Mouse (Mus musculus): Measurements from ENCODE around the gene Gga1. TPM values are rescaled to one million over a fixed set of nuclear protein-coding genes. Genes with fewer than 3 reads are reported as not detected.

Gga1 gene
- polyA plus RNA-seq, 1 experiment from 2014 or later = 53.6 TPM

GRCm38 (mm10) chr15:78849485-78849884, 27.5 kb upstream of the Gga1 start:
- Histone ChIP-seq H3K4me2 (no peak overlapping the region), H3K36me3 (replicated peaks) (no peaks in the 10 kb centered on the region), H3K4me1 (peaks cover 8% of the 10 kb centered on the region; the same call in 1 of the 2 replicates), H3K4me3 (replicated peaks) (no peak overlapping the region), H3K27ac (no peak overlapping the region), H3K9ac (no peak overlapping the region), H3K9me3 (no peaks in the 10 kb centered on the region), H3K27me3 (peaks cover 42% of the 10 kb centered on the region)
- WGBS = 87% methylated on average over 12 of the region's 12 CpGs
- no peak for ATAC-seq (ENCODE audit: low FRiP score)

- no peaks in the 10 kb centered on the region for H3K9me3 ChIP-seq
- H3K36me3 ChIP-seq (replicated peaks) = no peaks in the 10 kb centered on the region
- 69% methylated on average over 15 of the region's 15 CpGs for WGBS
- peaks cover 36% of the 10 kb centered on the region for H3K27me3 ChIP-seq
- H3K27ac ChIP-seq = no peak overlapping the region
- peaks cover 6% of the 10 kb centered on the region; the same call in 1 of the 2 replicates for H3K4me1 ChIP-seq
- H3K9ac ChIP-seq = no peak overlapping the region
- no peak overlapping the region for H3K4me3 ChIP-seq (replicated peaks)
- no peak for ATAC-seq (ENCODE audit: low FRiP score)
- H3K4me2 ChIP-seq = no peak overlapping the region
These were observed 26.7 kb upstream of the Gga1 start for GRCm38 (mm10) chr15:78850059-78850824.

- peaks cover 6% of the 10 kb centered on the region; the same call in 1 of the 2 replicates for H3K4me1 ChIP-seq
- H3K9ac ChIP-seq = no peak overlapping the region
- no peak for ATAC-seq (ENCODE audit: low FRiP score)
- H3K27ac ChIP-seq = no peak overlapping the region
- H3K4me3 ChIP-seq (replicated peaks) = no peak overlapping the region
- no peaks in the 10 kb centered on the region for H3K9me3 ChIP-seq
- H3K36me3 ChIP-seq (replicated peaks) = no peaks in the 10 kb centered on the region
- H3K27me3 ChIP-seq = peaks cover 29% of the 10 kb centered on the region
- H3K4me2 ChIP-seq = no peak overlapping the region
- 70% methylated on average over 6 of the region's 6 CpGs for WGBS
These were observed 26.0 kb upstream of the Gga1 start for GRCm38 (mm10) chr15:78850944-78851343.

- Histone ChIP-seq H3K36me3 (replicated peaks) (no peaks in the 10 kb centered on the region), H3K9me3 (no peaks in the 10 kb centered on the region), H3K4me1 (peaks cover 6% of the 10 kb centered on the region; the same call in 1 of the 2 replicates), H3K27me3 (peaks cover 25% of the 10 kb centered on the region), H3K4me3 (replicated peaks) (no peak overlapping the region), H3K4me2 (peak overlapping the region; percentile 24), H3K27ac (no peak overlapping the region), H3K9ac (no peak overlapping the region)
- 18% methylated on average over 13 of the region's 13 CpGs for WGBS
- peak; percentile 81 for ATAC-seq (ENCODE audit: low FRiP score)
These were observed 25.4 kb upstream of the Gga1 start for GRCm38 (mm10) chr15:78851505-78852153.

GRCm38 (mm10) chr15:78855303-78855965, 21.6 kb upstream of the Gga1 start, which contains the start of gene Lgals2:
Lgals2 (minus strand) TSS chr15:78855529.
- no peak within 1 kb of the TSS for H3K4me3 ChIP-seq (replicated peaks)
- H3K4me2 ChIP-seq = no peak within 1 kb of the TSS
- H3K9ac ChIP-seq = no peak within 1 kb of the TSS
- H3K4me1 ChIP-seq = peaks cover 6% of the 10 kb centered on the region; the same call in 1 of the 2 replicates
- WGBS = 87% methylated on average over 8 of the region's 8 CpGs
- no peak within 1 kb of the TSS for H3K27ac ChIP-seq
- no peaks in the 10 kb centered on the region for H3K36me3 ChIP-seq (replicated peaks)
- peaks cover 10% of the 10 kb centered on the region; the same call in 1 of the 2 replicates for H3K27me3 ChIP-seq
- no peaks in the 10 kb centered on the region for H3K9me3 ChIP-seq
- no peak for ATAC-seq (ENCODE audit: low FRiP score)

GRCm38 (mm10) chr15:78857009-78857408, 20.0 kb upstream of the Gga1 start:
- Histone ChIP-seq H3K9ac (no peak overlapping the region), H3K36me3 (replicated peaks) (no peaks in the 10 kb centered on the region), H3K27ac (no peak overlapping the region), H3K4me3 (replicated peaks) (no peak overlapping the region), H3K4me2 (no peak overlapping the region), H3K9me3 (no peaks in the 10 kb centered on the region), H3K4me1 (no peaks in the 10 kb centered on the region), H3K27me3 (0 out of 2 replicates have a peak, but pooled peaks cover 4% of the 10 kb centered on the region)
- no peak for ATAC-seq (ENCODE audit: low FRiP score)
- whole genome bisulfite sequencing = 87% methylated on average over 7 of the region's 7 CpGs

DNA sequence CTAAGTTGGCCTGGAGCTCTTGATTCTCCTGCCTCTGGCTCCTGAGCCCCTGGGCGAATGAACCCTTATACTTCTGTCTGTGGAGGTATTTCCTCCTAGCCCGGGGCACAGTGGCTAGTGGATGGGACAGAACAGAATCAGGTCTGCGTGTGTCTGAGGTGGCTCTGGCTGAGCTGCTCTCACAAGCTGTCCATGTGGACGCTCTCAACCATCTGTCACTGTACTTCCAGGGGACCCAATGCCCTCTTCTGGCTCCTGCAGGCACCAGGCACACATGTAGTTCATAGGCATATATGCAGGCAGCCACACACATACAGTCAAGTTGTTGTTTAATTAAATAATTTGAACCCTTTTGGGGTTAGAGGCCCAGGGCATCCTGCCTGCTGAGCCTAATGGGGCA, 17.7 kb upstream of the Gga1 start:
- Histone ChIP-seq H3K4me3 (replicated peaks) (no peak overlapping the region), H3K4me1 (no peaks in the 10 kb centered on the region), H3K36me3 (replicated peaks) (no peaks in the 10 kb centered on the region), H3K4me2 (no peak overlapping the region), H3K27ac (no peak overlapping the region), H3K9ac (no peak overlapping the region), H3K9me3 (no peaks in the 10 kb centered on the region), H3K27me3 (0 out of 2 replicates have a peak, but pooled peaks cover 4% of the 10 kb centered on the region)
- 78% methylated on average over 4 of the region's 4 CpGs for WGBS
- ATAC-seq (ENCODE audit: low FRiP score) = no peak

DNA sequence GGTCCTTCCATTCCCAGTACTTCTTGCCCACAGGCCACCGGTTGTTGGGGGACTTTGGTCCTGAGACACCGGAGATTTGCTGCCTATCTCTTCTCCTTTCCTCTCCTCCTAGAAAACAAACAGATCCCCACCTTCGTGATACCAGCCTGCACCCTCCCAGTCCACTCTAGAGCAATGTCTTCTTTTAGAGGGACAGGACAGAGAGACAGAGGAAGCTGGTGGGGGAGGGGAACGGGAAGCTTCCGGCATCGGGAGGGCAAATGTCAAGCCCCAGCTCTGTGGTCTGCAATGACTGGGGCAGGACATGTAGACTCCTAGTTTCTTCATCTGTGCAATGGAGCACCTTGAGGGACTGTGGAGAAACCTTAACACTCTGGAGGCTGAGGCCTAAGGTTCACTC, 17.3 kb upstream of the Gga1 start:
- H3K36me3 ChIP-seq (replicated peaks) = no peaks in the 10 kb centered on the region
- no peak overlapping the region for H3K4me2 ChIP-seq
- H3K4me3 ChIP-seq (replicated peaks) = no peak overlapping the region
- no peak overlapping the region for H3K9ac ChIP-seq
- no peaks in the 10 kb centered on the region for H3K9me3 ChIP-seq
- WGBS = 89% methylated on average over 6 of the region's 6 CpGs
- H3K27ac ChIP-seq = no peak overlapping the region
- no peak for ATAC-seq (ENCODE audit: low FRiP score)
- no peaks in the 10 kb centered on the region for H3K4me1 ChIP-seq
- H3K27me3 ChIP-seq = 0 out of 2 replicates have a peak, but pooled peaks cover 4% of the 10 kb centered on the region

GRCm38 (mm10) chr15:78862280-78862679, 14.7 kb upstream of the Gga1 start:
- 92% methylated on average over 5 of the region's 5 CpGs for WGBS

DNA sequence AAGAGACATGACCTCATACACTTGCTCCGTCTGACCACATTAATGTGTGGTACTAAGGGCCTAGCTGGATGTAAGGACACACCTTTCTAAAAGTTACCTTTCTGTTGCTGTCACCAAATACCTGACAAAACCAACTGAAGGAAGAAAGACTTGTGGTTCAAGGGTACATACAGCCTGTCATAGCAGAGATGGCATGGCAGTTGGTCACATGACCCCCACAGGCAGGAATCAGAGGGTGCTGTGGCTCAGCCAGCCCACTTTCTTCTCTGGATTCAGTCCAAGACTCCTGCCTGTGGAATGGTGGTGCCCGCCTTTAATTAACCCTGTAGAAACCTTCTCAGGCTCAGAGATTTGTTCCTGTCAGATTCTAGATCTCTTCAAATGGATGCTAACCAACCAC, 13.8 kb upstream of the Gga1 start:
- H3K4me3 ChIP-seq (replicated peaks) = no peak overlapping the region
- 0 out of 2 replicates have a peak, but pooled peaks cover 4% of the 10 kb centered on the region for H3K27me3 ChIP-seq
- no peak overlapping the region for H3K27ac ChIP-seq
- H3K9me3 ChIP-seq = no peaks in the 10 kb centered on the region
- H3K36me3 ChIP-seq (replicated peaks) = no peaks in the 10 kb centered on the region
- no peak overlapping the region for H3K4me2 ChIP-seq
- ATAC-seq (ENCODE audit: low FRiP score) = no peak
- peaks cover 2% of the 10 kb centered on the region; the same call in 1 of the 2 replicates for H3K4me1 ChIP-seq
- WGBS = 75% methylated on average over 2 of the region's 2 CpGs
- H3K9ac ChIP-seq = no peak overlapping the region

More at GRCm38 (mm10) chr15:78862280-78862679, 14.7 kb upstream of the Gga1 start:
- H3K9ac ChIP-seq = no peak overlapping the region
- no peak overlapping the region for H3K4me2 ChIP-seq
- ATAC-seq (ENCODE audit: low FRiP score) = no peak
- no peaks in the 10 kb centered on the region for H3K9me3 ChIP-seq
- no peaks in the 10 kb centered on the region for H3K4me1 ChIP-seq
- H3K27ac ChIP-seq = no peak overlapping the region
- H3K36me3 ChIP-seq (replicated peaks) = no peaks in the 10 kb centered on the region
- no peak overlapping the region for H3K4me3 ChIP-seq (replicated peaks)
- H3K27me3 ChIP-seq = 0 out of 2 replicates have a peak, but pooled peaks cover 4% of the 10 kb centered on the region

DNA sequence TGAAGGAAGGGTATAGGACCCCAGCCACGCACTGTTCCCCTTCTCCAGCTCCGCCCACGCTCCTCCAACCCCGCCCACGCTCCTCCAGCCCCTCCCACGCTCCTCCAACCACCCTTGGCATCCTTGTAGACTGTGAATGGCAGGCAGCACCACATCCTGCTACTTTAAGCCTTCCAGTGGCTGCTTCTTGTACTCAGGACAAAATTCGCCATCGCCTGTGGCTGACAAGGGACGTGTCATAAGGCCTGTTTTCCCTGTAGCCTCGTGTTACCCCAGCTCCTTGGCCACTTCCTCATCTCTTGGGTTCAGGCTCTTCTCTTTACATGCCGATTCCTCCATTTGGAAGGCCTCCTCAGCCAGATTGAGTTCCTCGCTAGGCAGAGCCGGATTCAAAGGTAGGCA, 13.1 kb upstream of the Gga1 start:
- ATAC-seq (ENCODE audit: low FRiP score) = no peak
- H3K4me2 ChIP-seq = no peak overlapping the region
- no peaks in the 10 kb centered on the region for H3K9me3 ChIP-seq
- H3K9ac ChIP-seq = no peak overlapping the region
- H3K36me3 ChIP-seq (replicated peaks) = no peaks in the 10 kb centered on the region
- WGBS = 43% methylated on average over 13 of the region's 13 CpGs
- H3K4me1 ChIP-seq = peaks cover 9% of the 10 kb centered on the region
- H3K27ac ChIP-seq = no peak overlapping the region
- 0 out of 2 replicates have a peak, but pooled peaks cover 4% of the 10 kb centered on the region for H3K27me3 ChIP-seq
- no peak overlapping the region for H3K4me3 ChIP-seq (replicated peaks)

- Histone ChIP-seq H3K36me3 (replicated peaks) (no peaks in the 10 kb centered on the region), H3K27me3 (0 out of 2 replicates have a peak, but pooled peaks cover 4% of the 10 kb centered on the region)
These were observed 8.6 kb upstream of the Gga1 start for GRCm38 (mm10) chr15:78868398-78868797.

More at GRCm38 (mm10) chr15:78868398-78868797, 8.6 kb upstream of the Gga1 start:
- H3K9ac ChIP-seq = no peak overlapping the region
- no peaks in the 10 kb centered on the region for H3K9me3 ChIP-seq
- H3K27ac ChIP-seq = peak overlapping the region; percentile 74
- no peak overlapping the region for H3K4me3 ChIP-seq (replicated peaks)
- peaks cover 15% of the 10 kb centered on the region for H3K4me1 ChIP-seq
- peak; percentile 47; the same call in 1 of the 2 replicates for ATAC-seq (ENCODE audit: low FRiP score)
- WGBS = 23% methylated on average over 9 of the region's 9 CpGs
- peak overlapping the region; percentile 6; the same call in 1 of the 2 replicates for H3K4me2 ChIP-seq

Measured in forebrain, embryonic 12.5 days (tissue).